Mouse (Mus musculus): ENCODE results near the gene Iqsec1.

DNA sequence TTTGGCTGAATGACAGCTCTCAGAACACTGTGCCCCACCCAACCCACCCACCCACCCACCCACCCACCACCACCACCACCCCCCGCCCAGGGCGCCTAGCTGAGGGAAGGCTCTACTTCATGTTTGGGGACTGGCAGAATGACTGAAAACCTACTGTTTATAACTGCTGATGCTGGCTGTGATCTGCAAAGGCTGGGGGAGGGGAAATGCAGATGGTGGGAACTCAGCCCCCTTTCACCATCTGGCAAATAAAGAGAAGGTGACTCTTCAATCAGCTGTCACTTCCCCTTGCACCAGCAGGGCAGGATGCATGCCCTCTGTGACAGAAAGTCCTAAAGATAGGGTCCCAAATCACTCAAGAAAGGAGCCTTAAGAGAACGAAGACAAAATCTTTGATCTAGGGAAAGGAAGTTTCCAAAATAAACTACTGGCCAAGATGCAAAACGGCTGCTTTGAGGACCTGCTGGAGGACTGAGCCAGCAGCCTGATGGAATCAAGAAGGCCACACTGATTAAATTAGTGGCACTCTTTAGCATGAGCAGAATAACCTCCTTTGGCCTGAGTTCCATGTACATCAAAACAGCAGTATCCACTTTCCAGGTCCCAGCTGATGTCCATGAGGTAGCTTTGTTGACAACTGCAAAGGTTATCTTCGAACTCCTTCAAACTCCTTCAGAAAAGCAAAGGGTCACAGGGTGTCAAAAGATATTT is 67.8 kb downstream of the Iqsec1 start:
- TF ChIP-seq CTCF (IDR thresholded peaks at IDR 0.05; ENCODE audit: low read depth, low read length) (no peak), POLR2A (IDR thresholded peaks at IDR 0.05; ENCODE audit: extremely low read depth, insufficient read depth, low read length) (no peak)
